Mouse (Mus musculus): ENCODE data around the gene Anxa2. TPM values are rescaled to one million over a fixed set of nuclear protein-coding genes. Genes with fewer than 3 reads are reported as not detected.

Anxa2 gene
- polyA plus RNA-seq, 1 experiment from 2014 or later, result 356 TPM

DNA sequence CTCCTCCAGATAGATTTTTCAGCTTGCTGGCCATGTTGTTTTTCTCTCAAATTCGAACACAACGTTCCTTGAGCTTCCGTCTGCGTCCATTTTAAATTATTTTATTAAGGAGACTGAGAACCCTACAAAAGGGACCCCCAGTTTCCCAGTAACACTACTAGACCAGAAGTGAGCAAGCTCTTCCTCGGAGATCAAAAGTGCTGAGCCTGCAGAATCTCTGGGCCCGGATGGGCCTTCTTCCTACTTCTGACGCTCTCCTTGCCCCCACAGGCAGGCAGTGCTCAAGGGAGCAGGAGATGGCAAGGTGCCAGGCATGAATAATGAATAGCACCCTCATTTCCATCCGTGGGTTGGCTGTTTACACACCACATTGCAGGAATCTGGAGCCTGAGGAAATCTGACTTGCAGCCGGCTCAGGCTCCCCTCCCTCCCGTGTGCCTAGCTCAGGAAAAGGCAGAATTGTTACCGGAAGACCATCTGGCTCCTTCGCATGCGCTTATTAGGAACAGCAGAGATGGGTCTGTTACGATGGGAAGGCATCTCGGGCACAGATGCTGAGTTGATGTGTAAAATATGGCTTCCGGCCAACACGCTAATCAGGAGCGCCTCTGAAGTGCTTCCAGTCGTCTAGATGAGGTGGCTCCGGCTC is 64.1 kb downstream of the Anxa2 start:
- Histone ChIP-seq H3K4me3 (no peak overlapping the region), H3K36me3 (no peaks in the 10 kb centered on the region), H3K4me2 (peak overlapping the region; percentile 35), H3K9me3 (no peaks in the 10 kb centered on the region), H3K9ac (no peak overlapping the region), H3K27me3 (peaks cover 18% of the 10 kb centered on the region), H3K4me1 (replicated peaks) (peaks cover 18% of the 10 kb centered on the region), H3K27ac (replicated peaks) (peak overlapping the region; percentile 63)
- peak; percentile 93 for ATAC-seq (ENCODE audit: low read depth)
- WGBS, result 38% methylated on average over 20 of the region's 20 CpGs

Small RNA genes lying within 50 kb of the gene (microRNA-seq; reads per million reads assigned to microRNA genes)
- 0.44 reads per million for gene Mir3109

Other genes starting within 250 kb of the Anxa2 start
- 10.6 and 12.6 TPM in 2 replicates for gene Ice2, start 55.7 kb upstream of the Anxa2 start, polyA plus RNA-seq (2015; fragmentation: Nextera tagmentation; extraction: Ambion mirVana)

Measured in neural tube, embryonic 13.5 days (tissue).